Mouse (Mus musculus) kidney, postnatal 14 days (tissue): ENCODE measurements around the gene Phgr1.

Experiments used
- DNase-seq: peaks from one replicate; pipeline ENCODE4 v3.0.0; 2022; ENCODE audit warnings: mixed read lengths

Gene Phgr1

GRCm38 (mm10) chr2:118751896-118752791 lies 20.4 kb upstream of the Phgr1 start:
- DNase-seq = no peak

- DNase-seq = no peak
Observed at GRCm38 (mm10) chr2:118752792-118753108, 19.8 kb upstream of the Phgr1 start.

- DNase-seq = no peak
Observed at GRCm38 (mm10) chr2:118754143-118754542, 18.4 kb upstream of the Phgr1 start.

GRCm38 (mm10) chr2:118755407-118755806 lies 17.2 kb upstream of the Phgr1 start:
- no peak for DNase-seq

GRCm38 (mm10) chr2:118756103-118756502 lies 16.5 kb upstream of the Phgr1 start:
- DNase-seq = no peak

GRCm38 (mm10) chr2:118759828-118760227 lies 12.7 kb upstream of the Phgr1 start:
- peak; percentile 74 for DNase-seq

GRCm38 (mm10) chr2:118760311-118761025 lies 12.1 kb upstream of the Phgr1 start:
- no peak for DNase-seq

- DNase-seq = no peak
Observed at GRCm38 (mm10) chr2:118761358-118761757, 11.2 kb upstream of the Phgr1 start.

GRCm38 (mm10) chr2:118761906-118762783 lies 10.4 kb upstream of the Phgr1 start, which contains the start of gene Ccdc9b:
TSS of gene Ccdc9b (minus strand) at chr2:118762661.
- DNase-seq = peak; percentile 96

- DNase-seq = no peak
Observed at GRCm38 (mm10) chr2:118762784-118763148, 9.8 kb upstream of the Phgr1 start.

GRCm38 (mm10) chr2:118763469-118763868 lies 9.1 kb upstream of the Phgr1 start:
- peak; percentile 62 for DNase-seq

- DNase-seq = peak; percentile 62
Observed at GRCm38 (mm10) chr2:118764094-118764831, 8.3 kb upstream of the Phgr1 start.

- no peak for DNase-seq
Observed at GRCm38 (mm10) chr2:118764875-118765274, 7.7 kb upstream of the Phgr1 start.

GRCm38 (mm10) chr2:118766041-118767033 lies 6.2 kb upstream of the Phgr1 start:
- DNase-seq = no peak

- DNase-seq = no peak
Observed at GRCm38 (mm10) chr2:118774536-118774935, 2.0 kb downstream of the Phgr1 start.

GRCm38 (mm10) chr2:118775396-118775795 lies 2.8 kb downstream of the Phgr1 start:
- DNase-seq = no peak

GRCm38 (mm10) chr2:118775846-118776245 lies 3.3 kb downstream of the Phgr1 start:
- DNase-seq = peak; percentile 17

- no peak for DNase-seq
Observed at GRCm38 (mm10) chr2:118776295-118776694, 3.7 kb downstream of the Phgr1 start.

- DNase-seq = no peak
Observed at GRCm38 (mm10) chr2:118778418-118778817, 5.8 kb downstream of the Phgr1 start.

- no peak for DNase-seq
Observed at GRCm38 (mm10) chr2:118779065-118779464, 6.5 kb downstream of the Phgr1 start.
